Mouse (Mus musculus): ENCODE data around the gene Zbtb21. TPM values are rescaled to one million over a fixed set of nuclear protein-coding genes. Genes with fewer than 3 reads are reported as not detected.

Zbtb21 gene
- 10 to 100 TPM; 10.5 to 13.9 TPM for polyA plus RNA-seq (2017; shearing (Covaris generic))

DNA sequence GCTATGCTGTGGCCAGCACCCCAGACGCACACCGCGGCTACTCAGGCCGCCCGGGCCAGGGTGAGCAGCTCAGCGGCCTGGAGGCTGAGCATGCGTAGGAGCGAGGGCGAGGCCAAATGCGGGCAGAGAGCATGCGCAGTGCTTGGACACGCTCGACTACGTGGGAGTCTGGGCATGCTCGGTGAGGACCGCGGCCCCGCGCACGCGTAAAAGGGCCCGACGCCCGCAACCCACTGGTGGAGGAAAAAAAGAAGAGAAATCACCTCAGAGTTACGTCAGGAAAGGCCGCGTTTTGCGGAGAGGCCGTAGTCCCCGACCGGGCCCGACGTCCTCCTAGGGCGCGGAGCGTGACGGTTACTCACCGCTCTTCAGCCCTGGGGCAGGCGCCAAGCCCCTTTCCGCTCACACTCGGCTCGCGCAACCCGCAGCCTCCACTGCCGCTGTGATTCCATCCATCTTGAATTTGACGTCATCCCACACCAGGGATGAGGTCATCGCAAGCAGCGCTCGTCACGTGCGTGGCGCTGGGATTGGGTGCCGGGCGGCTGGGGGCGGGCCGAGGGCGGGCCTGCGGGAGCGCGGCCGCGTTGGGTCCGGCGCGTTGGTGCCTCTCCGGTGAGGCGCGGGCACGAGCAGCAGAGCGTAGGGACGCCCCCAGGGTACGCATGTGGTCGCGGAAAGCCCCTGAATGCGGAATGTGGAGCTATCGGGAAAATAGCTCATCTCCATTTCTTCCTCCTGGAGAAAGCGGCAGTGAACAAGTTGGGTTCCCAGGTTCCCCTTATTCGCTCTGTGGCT, at the start of gene Zbtb21, which contains the start of gene C2cd2:
TSS of gene Zbtb21 (minus strand) at position 472 of the 798 bp plus-strand sequence.
TSS of gene C2cd2 (minus strand) at position 448 of the 798 bp plus-strand sequence.

DNA sequence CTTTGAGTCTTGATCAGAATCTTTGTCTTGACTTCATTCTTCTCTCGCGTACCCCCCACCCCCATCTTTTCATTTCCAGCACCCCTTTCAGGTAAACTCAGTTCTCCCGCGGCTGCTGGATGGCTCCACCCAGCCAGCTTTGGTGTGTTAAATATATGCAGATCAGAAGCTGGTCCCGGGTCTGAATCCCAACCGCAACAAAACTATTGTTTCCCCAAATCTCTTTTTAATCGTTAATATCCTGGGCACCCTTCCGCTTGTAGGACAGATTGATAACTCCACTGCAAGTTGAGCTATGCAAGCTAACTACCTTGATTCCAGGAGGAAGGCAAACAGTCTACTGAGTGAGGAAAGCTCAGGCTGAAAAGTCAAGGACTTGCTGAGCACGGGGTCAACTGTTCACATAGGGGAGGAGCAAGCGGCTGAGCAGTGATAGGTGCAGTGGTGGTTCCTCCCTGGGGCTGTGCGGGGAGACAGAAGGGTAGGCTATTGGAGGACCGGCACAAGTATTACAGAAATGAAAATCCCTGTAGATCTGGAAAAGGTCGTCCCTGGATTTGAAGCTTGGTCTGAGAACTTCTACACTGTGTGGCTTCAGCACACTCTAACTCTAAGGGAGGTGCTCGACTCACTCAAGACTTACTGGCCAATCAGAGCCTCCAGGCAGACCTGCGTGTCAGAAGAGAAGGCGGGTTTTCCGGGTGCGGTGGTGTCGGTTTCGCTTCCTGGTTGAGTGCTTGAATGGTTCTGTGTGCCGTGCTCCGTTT, 34.4 kb upstream of the Zbtb21 start, which contains the start of gene B230307C23Rik:
TSS of gene B230307C23Rik (plus strand) at position 700 of the 767 bp plus-strand sequence.

Other genes starting within 250 kb of the Zbtb21 start
- gene Ripk4, start 198.8 kb downstream of the Zbtb21 start, polyA plus RNA-seq (2017; shearing (Covaris generic)) = under 1 TPM in 1 of 2 experiments, not detected in 1; 0.29 TPM
- 10 to 100 TPM; 13.6 to 13.8 TPM for gene Prdm15, start 110.8 kb downstream of the Zbtb21 start, polyA plus RNA-seq (2017; shearing (Covaris generic))
- 10 to 100 TPM; 11.5 to 13.9 TPM for gene C2cd2, start within 50 bp of the Zbtb21 start, polyA plus RNA-seq (2017; shearing (Covaris generic))
- 10 to 100 TPM; 34.8 to 51.9 TPM for gene B230307C23Rik, start 34.7 kb upstream of the Zbtb21 start, polyA plus RNA-seq (2017; shearing (Covaris generic))
- 10 to 100 TPM; 13.6 to 18.3 TPM for gene A630089N07Rik, start 119.8 kb upstream of the Zbtb21 start, polyA plus RNA-seq (2017; shearing (Covaris generic))